Mouse (Mus musculus): ENCODE measurements at regions not wholly inside any gene's neighbourhood (a gene's known extent, or its start where the extent isn't known, plus 50 kb on each side); places are given as distances from the start of the nearest gene placed in this dataset.
A peak's percentile ranks its signal among the peaks of the same experiment; 100 is the strongest.

- no peak for DNase-seq (ENCODE audit: low spot score in 2 of 2)
Observed at GRCm38 (mm10) chr4:26016071-26016470, 216.0 kb upstream of the Fut9 start.

- no peak for DNase-seq (ENCODE audit: low spot score in 2 of 2)
Observed at GRCm38 (mm10) chr4:26000364-26000763, 200.3 kb upstream of the Fut9 start.

- DNase-seq (ENCODE audit: low spot score in 2 of 2): no peak
Observed at GRCm38 (mm10) chr4:25998561-25998960, 198.5 kb upstream of the Fut9 start.

GRCm38 (mm10) chr4:25955696-25956348 is 155.8 kb upstream of the Fut9 start:
- peak in 1 of 2 experiments; percentile 10 for DNase-seq (ENCODE audit: low spot score in 2 of 2)

- no peak for DNase-seq (ENCODE audit: low spot score in 2 of 2)
Observed at GRCm38 (mm10) chr4:25932546-25932945, 132.5 kb upstream of the Fut9 start.

GRCm38 (mm10) chr4:25895381-25895980 is 95.4 kb upstream of the Fut9 start:
- DNase-seq (ENCODE audit: low spot score in 2 of 2): no peak

GRCm38 (mm10) chr4:25891888-25892661 is 92.0 kb upstream of the Fut9 start:
- DNase-seq (ENCODE audit: low spot score in 2 of 2): no peak
